Mouse (Mus musculus): ENCODE measurements around the gene Shisa5.

The Shisa5 gene

DNA sequence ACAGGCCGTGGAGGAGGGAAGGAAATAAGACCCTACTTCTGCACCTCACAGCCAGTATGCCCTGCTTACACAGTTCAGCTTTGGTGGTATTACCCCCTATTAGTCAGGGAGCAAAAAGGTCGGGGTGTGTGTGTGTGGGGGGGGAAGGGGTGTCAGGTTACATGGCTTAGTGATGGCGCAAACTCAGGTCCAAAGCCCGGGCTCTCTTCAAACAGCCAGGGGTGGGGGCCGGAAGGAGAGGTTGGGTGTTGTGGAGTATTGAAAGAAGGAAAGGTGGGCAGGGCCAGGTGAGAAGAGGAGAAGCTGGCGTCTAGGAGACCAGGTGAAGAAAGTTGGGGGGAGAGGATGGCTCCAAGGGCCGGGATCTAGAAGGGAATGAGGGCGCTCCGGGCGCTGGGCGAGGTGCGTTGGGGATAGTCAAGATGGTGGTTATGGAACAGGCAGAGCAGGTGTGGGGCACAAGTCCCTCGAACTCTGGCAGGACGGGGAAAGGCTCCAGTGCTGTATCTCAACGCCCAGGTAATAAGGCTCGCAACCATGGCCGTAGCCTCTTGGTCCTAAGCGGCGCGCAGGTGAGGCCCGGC is 56.3 kb downstream of the Shisa5 start:
- DNase-seq = peak; percentile 67 to 79

DNA sequence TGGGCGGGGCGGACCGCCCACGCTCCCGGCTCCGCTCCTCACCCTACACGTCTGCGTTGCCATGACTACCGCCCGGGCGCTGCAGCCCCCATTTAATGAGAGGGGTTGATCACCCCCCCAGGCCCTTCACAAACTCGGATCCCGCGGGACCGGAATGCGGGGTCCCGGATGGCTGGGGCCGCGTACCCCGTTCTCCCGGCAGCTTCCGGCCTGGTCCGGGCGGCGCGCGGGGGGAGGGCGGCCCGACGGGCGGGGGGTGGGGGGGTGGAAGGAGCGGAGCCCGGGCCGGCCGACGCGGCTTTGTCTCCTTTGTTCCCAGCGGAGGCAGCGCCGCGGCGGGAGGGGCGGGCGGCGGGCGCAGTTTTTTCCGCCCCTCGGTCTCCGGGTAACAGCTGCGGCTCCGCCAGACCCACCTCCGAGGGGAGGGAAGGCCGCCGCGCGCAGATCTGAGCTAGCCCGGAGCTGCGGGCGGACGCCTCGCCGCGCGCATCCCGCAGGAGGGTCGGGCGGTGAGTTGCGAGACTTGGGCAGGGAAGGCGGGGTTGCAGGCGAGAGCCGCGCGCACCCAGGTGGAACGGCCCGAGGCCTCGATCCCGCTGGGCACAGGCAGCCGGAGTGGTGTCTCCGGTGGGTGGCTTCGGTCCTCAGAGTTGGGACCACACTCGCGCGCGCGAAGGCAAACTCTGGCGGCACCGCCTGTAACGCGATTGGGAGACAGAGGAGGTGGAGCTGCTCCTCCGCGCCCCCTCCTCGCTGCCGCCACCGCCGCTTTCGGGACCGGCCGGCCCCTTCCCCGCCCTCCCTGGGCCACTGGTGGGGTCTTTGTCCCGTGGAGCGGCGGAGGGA is 57.0 kb downstream of the Shisa5 start, which contains the start of gene Plxnb1:
Plxnb1 (plus strand) TSS at position 253 of the 846 bp plus-strand sequence.
- DNase-seq = peak; percentile 86 to 91

DNA sequence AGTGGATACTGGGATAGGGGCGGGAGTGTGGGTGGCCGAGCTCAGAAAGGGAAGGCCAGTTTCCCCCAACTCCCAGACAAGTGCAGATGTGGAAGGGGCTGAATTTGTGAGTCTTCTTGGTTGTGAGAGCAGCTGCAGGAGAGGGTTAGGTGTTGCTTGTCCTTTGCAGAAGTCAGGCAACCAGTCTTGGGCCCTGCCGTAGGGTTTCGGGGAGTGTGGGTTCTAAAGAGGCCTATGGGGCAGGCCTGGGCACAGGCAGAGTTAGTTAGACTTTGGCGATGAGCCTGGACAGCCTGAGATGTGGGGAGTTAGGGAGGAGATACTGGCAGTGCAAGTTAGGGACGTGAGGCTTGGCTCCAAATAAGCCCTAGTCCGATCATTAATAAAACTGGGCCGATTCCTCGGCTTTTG is 57.9 kb downstream of the Shisa5 start:
- peak in 1 of 2 experiments; percentile 45 for DNase-seq

DNA sequence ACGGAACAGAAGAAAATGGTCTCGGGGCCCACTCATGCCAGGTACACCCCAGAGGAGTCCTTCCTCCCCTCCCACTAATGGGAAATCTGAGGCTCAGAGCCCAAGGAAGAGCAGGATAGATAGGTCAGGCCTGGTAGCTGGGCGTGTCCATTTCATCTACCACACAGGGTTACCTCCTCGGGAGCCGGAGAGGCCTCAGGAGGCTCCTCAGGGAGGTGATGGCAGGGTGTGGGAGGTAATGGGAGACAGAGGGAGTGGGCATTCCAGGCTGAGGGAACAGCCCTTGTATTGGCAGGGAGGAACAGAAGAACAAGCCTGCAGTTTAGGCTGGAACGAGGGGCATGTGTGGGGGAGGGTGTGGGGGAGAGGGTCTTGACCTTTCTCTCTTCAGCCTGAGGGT is 58.5 kb downstream of the Shisa5 start:
- peak; percentile 70 to 77 for DNase-seq

DNA sequence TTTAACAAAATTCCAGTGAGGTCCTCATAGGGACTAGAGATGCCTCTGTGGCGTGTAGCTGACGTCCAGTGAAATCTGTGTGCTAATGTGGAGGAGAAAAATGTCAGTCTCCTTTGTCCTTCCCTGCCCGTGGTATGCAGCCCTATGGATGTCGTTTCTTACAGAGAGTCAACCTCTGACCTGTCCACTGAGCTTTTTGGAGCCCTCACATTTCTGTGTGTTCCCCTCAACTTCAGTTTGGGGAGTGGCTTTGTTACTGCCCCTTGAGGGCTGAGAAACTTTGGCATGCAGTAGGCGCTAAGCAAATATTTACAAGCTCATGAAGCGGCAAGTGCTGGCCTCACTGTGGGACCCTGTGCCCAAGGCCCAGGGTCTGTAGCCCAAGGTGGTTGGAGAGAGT is 58.9 kb downstream of the Shisa5 start:
- no peak for DNase-seq

DNA sequence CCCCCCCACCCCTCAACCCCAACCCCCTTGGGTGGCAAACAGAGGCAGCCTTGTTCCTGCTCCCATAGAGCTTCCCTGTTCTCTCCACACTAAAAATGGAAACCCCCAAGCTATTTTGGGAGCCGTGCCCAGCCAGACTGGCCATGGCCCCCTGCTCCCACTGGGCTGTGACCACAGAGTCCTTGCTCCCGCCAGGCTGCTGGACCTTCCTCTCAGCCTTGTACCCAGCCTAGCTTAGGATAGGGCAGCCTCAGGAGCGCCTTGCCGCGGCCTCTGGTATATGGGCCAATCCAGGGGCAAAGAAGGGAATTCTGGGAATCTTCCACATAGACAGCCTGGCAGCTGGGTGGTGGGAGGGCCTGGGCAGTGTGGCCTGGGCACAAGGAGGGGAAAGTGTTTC is 59.5 kb downstream of the Shisa5 start:
- DNase-seq = peak; percentile 52 to 66

DNA sequence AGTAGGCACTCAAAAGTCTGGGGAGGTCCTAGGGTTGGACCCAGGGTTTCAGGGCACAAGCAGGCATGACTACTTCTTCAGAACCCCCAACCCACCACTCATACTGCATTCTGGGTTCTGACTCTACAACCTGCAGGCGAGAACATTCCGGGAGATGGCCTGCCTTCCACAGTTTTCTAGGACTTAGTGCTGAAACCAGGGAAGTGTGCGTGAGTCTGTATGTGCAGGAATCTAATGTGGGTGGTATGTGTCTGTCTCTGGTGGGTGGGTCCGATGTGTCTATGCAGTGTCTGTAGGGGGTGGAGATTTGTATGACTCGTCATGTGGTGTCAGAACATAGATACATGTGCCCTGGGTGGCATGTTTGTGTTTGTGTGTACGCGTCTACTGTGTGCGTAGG is 60.0 kb downstream of the Shisa5 start:
- DNase-seq = no peak

DNA sequence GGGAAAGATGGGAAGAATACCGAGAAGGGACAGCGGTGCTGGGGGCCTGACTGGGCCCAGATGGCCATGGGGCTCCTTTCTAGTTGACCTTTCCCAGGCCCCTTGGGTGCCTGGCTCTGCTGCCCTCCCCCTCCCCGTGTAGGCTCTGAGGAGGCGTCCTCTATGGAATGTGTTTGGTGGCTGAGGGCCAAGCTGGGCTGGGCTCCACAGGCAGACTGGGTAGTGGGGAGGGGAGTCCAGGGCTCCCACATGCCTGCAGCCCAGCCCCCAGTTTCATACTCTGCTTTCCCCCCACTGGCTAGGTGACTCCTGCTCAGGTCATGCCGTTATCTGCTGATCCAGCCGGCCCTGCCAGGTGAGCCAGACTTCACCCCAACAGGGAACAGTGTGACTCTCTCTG is 60.6 kb downstream of the Shisa5 start:
- DNase-seq = peak; percentile 84 to 90

DNA sequence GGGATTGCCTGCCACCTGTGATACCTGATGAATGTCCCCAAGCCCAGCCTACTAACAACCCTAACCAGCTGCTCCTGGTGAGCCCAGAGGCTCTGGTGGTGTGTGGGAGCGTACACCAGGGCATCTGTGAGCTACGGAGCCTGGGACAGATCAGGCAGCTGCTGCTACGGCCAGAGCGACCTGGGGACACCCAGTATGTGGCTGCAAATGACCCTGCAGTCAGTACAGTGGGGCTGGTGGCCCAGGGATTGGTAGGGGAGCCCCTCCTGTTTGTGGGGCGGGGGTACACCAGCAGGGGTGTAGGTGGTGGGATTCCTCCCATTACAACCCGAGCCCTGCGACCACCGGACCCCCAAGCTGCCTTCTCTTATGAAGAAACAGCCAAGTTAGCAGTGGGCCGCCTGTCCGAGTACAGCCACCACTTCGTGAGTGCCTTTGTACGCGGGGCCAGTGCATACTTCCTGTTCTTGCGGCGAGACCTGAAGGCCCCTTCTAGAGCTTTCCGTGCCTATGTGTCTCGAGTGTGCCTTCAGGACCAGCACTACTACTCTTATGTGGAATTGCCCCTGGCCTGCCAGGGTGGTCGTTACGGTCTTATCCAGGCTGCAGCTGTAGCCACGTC is 62.1 kb downstream of the Shisa5 start:
- no peak for DNase-seq

DNA sequence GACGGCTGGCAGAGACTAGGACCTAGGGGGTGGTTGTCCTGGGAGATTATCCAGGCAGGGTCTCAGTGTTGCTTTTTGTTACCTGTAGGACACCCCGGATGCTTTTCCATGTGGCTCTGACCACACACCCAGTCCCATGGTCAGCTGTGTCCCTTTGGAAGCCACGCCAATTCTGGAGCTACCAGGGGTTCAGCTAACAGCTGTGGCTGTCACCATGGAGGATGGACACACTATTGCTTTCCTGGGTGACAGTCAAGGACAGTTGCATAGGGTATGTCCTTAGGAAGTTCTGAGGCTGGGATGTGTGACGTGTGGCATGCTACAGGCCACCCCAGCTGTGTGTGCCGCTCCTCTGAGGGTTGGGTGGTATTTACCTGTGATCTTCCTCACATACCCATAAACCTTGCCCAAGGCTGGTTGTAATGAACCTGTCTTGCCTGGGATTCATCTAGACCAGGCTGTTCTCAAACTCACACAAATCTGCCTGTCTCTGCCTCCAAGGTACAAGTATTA is 63.6 kb downstream of the Shisa5 start:
- no peak for DNase-seq

DNA sequence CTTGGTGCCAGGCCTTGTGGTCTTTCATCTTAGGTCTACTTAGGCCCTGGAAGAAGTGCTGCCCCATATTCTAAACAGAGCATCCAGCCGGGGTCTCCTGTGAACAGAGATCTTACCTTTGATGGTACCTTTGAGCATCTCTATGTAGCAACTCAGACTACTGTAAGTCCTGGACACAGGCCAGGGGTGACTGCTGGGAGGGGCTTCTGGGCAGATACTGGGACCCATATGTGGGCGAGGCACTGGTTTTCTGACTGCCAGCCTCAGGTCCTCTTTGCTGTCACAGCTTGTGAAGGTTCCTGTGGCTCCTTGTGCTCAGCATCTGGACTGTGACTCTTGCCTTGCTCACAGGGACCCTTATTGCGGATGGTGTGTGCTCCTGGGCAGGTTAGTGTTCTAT is 64.2 kb downstream of the Shisa5 start:
- DNase-seq = no peak

DNA sequence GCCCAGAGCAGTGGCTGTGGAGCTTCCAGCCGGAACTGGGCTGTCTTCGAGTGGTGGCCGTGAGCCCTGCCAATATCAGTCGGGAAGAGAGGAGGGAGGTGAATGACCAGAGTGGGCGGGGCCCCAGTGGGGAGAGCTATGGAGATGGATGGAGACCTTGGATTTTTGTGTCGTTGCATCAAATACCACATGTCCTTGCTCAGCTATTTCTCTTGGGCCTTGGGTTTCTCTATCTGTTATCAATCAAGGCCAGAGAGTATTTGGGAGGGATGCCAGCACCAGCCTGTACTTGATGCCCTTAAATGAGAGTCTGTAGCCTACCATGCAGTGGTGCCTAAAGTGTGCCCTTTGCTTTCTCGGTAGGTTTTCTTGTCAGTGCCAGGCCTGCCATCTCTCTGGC is 64.9 kb downstream of the Shisa5 start:
- DNase-seq = no peak

DNA sequence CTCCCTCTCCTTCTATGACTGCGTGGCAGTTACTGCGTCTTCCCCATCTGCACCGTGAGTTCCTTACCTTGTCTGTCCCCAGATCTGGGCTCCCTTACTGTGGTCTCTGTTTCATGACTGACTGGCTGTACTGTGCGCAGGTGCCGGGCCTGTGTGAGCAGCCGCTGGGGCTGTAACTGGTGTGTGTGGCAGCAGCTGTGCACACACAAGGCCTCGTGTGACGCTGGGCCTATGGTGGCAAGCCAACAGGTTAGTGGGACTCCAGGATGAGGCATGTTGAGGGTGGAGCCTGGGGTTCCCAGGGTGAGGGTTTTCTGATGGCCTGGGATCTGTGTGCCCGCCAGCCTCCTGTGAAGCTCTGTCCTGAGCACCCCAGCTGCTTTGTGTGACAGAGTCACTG is 65.7 kb downstream of the Shisa5 start:
- DNase-seq = no peak

DNA sequence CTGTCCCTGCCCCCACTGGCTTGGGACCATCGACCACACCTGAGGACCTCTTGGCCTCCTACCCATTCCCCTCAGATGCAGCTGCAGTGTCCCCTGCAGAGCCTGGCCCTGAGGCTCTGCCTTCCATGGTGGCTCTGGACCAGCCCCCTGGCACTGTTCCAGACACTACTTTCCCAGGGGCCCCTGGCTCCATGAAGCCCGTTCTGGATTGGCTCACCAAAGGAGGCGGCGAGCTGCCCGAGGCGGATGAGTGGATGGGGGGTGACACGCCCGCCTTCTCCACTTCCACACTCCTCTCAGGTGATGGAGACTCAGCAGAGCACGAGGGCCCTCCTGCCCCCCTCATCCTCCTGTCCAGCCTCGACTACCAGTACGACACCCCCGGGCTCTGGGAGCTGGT is 66.6 kb downstream of the Shisa5 start:
- peak; percentile 59 to 67 for DNase-seq

DNA sequence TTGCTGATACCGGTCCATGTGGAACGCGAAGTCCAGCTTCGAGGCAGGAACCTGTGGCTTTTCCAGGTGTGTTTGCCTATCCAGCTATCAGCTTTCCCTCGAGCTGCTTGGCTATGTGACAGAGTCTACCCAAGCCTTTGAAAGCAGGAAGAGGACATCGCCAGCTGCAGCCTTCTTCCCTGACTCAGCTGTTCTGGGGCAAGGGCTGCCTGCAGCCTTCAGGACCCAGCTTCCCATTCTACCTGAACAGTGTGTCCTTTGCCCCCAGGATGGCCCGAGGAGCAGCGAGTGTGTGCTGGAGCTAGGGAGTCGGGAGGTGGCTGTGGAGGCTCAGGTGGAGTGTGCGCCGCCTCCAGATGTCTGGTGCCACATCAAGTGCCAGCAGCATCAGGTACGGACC is 67.3 kb downstream of the Shisa5 start:
- DNase-seq = no peak

DNA sequence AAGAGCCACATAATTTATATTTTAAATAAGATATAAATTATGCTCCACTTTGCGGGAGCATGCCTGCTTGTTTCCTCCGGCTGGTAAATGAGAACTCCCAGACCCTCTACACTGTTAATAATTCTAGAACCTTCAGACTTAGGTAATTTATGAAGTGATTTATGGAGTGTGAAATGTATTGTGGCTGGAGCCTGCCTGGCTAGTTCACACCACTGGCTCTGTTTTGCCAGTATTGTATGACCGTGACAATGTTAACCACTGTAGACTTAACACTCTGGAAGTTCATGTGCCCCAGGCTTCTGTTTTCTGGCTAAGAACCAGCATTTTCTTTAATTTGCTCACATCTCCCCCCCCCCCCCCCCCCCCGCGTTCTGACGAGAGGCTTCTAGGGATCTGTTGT is 69.0 kb downstream of the Shisa5 start:
- DNase-seq = peak in 1 of 2 experiments; percentile 37
